Mouse (Mus musculus): Measurements from ENCODE around the gene Pip5k1c.

Pip5k1c gene

GRCm38 (mm10) chr10:81302781-81303218, 10.0 kb downstream of the Pip5k1c start:
- DNase-seq (ENCODE audit: low spot score in 2 of 2), result peak in 1 of 2 experiments; percentile 48

GRCm38 (mm10) chr10:81303258-81303657, 10.5 kb downstream of the Pip5k1c start:
- DNase-seq (ENCODE audit: low spot score in 2 of 2), result no peak

GRCm38 (mm10) chr10:81303761-81304160, 11.0 kb downstream of the Pip5k1c start:
- DNase-seq (ENCODE audit: low spot score in 2 of 2), result no peak

GRCm38 (mm10) chr10:81304597-81305238, 12.0 kb downstream of the Pip5k1c start:
- no peak for DNase-seq (ENCODE audit: low spot score in 2 of 2)

- no peak for DNase-seq (ENCODE audit: low spot score in 2 of 2)
Measured at GRCm38 (mm10) chr10:81305663-81306062, 12.9 kb downstream of the Pip5k1c start.

- no peak for DNase-seq (ENCODE audit: low spot score in 2 of 2)
Measured at GRCm38 (mm10) chr10:81306173-81306668, 13.5 kb downstream of the Pip5k1c start.

- DNase-seq (ENCODE audit: low spot score in 2 of 2), result no peak
Measured at GRCm38 (mm10) chr10:81306837-81307682, 14.3 kb downstream of the Pip5k1c start.

- DNase-seq (ENCODE audit: low spot score in 2 of 2), result no peak
Measured at GRCm38 (mm10) chr10:81309571-81309970, 16.8 kb downstream of the Pip5k1c start.

- DNase-seq (ENCODE audit: low spot score in 2 of 2), result no peak
Measured at GRCm38 (mm10) chr10:81313581-81313980, 20.8 kb downstream of the Pip5k1c start.

GRCm38 (mm10) chr10:81314201-81314600, 21.4 kb downstream of the Pip5k1c start:
- no peak for DNase-seq (ENCODE audit: low spot score in 2 of 2)

GRCm38 (mm10) chr10:81315587-81315986, 22.8 kb downstream of the Pip5k1c start:
- no peak for DNase-seq (ENCODE audit: low spot score in 2 of 2)

GRCm38 (mm10) chr10:81316338-81317060, 23.7 kb downstream of the Pip5k1c start:
- no peak for DNase-seq (ENCODE audit: low spot score in 2 of 2)

- no peak for DNase-seq (ENCODE audit: low spot score in 2 of 2)
Measured at GRCm38 (mm10) chr10:81317273-81317672, 24.5 kb downstream of the Pip5k1c start.

GRCm38 (mm10) chr10:81318589-81319329, 26.0 kb downstream of the Pip5k1c start:
- no peak for DNase-seq (ENCODE audit: low spot score in 2 of 2)

GRCm38 (mm10) chr10:81319330-81319699, 26.6 kb downstream of the Pip5k1c start:
- DNase-seq (ENCODE audit: low spot score in 2 of 2), result no peak

GRCm38 (mm10) chr10:81319741-81320549, 27.2 kb downstream of the Pip5k1c start:
- peak; percentile 57 to 93 for DNase-seq (ENCODE audit: low spot score in 2 of 2)

GRCm38 (mm10) chr10:81320550-81321347, 28.0 kb downstream of the Pip5k1c start, which contains the start of gene Cactin:
Cactin (plus strand) TSS chr10:81321103.
- DNase-seq (ENCODE audit: low spot score in 2 of 2), result peak; percentile 99 to 100

- no peak for DNase-seq (ENCODE audit: low spot score in 2 of 2)
Measured at GRCm38 (mm10) chr10:81321436-81321835, 28.7 kb downstream of the Pip5k1c start.

GRCm38 (mm10) chr10:81322444-81322843, 29.7 kb downstream of the Pip5k1c start:
- DNase-seq (ENCODE audit: low spot score in 2 of 2), result no peak

Measured in frontal cortex, postnatal 14 days (tissue).